Mouse (Mus musculus): ENCODE measurements at regions not wholly inside any gene's neighbourhood (a gene's known extent, or its start where the extent isn't known, plus 50 kb on each side); places are given as distances from the start of the nearest gene placed in this dataset.

DNA sequence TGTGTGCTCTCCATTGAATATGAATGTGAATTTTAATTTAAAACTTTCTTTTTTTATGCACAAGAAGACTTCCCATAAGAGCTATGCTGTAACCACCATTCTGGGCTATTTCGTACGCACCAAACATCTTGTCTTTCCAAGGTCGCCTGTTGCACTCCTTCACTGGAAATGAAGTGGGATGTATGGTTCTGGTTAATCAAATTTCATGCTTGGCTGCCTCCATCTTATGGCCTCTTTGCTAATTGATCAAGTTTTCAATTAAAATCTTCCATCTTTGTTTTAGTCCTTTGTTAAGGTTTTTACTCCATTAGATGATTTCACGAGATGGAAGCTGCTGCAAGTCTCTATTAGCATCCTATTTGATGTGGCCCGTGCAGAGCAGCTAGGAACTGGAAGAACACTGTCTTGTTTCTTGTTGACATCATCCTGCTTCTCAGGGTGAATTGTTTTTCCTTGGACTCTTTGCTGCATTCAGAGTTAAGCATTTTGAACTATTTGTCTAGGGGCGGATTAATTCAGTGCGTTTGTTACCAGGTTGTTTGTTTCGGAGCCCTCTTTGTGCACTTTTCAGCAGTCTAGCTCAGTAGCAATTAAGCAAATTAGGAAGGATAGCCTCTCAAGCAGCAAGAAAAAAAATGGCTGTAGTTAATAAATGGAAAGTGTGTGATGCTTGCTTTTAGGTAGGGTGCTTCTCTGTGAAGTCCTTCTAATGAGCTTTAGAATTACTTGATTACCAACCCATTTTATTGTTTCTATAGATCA lies 147.4 kb upstream of the Alcam start:
- no peak for DNase-seq

DNA sequence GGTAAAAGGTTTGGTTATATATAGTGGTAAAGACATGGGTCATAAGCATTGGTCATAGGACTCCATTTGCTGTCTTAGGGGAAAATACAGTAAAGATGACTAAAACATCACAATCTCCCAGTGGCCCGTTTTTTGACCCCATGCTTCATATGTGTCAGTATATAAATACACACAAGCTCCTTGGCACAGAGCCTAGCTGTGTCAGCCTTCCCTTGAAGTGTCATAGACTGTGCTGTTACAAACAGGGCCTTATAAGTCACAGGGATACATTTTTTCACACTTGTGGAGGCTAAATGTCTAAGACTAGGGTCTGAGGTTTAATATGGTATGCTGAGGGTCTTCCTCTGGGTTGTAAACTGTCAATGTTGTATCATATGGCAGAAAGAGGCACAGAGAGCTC lies 144.4 kb upstream of the Alcam start:
- no peak for DNase-seq

GRCm38 (mm10) chr16:52597181-52597580 lies 143.3 kb upstream of the Alcam start:
- peak; percentile 19 to 28 for DNase-seq

GRCm38 (mm10) chr16:52588291-52588781 lies 134.5 kb upstream of the Alcam start:
- DNase-seq, result peak; percentile 15 to 31

DNA sequence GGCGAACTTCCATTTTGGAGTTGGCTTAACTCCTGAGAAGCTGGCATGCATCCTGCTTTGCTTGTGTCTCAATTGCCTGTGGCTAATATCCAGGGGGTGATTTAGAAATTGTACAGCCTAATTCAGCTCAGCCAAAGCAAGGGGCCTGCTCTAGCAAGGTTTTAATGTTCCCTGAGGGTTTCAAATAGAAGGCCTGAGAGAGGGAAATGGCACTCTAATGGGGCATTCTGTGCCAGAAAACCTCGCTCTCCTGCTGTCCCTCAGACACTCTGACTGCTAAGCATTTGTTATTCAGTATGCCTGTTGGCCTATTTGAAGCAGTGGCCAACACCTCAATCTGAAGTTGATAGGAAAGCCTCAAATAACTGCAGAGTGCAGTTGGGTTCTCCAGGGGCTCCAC lies 115.2 kb upstream of the Alcam start:
- DNase-seq, result peak; percentile 65 to 72

DNA sequence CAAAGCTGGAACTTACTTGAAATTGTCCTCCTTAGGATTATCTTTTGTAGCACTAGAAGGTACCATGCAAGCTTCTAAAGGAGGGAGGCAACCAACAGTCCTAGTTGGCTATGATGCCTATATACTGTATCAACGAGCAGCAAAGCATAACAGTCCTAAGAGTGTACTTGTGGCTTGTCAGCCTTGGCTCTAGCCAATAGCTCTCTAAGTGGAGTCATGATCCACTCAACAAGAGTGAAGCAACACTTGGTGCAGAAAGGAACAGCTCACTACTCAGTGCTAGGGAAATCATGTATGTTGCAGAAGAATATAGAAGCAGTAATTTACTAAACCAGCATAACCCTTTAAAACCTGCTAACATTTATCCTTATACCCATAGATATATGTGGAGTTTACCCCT lies 82.4 kb upstream of the Alcam start:
- no peak for DNase-seq

- no peak for DNase-seq
These were observed 80.7 kb upstream of the Alcam start for GRCm38 (mm10) chr16:52534601-52535000.

DNA sequence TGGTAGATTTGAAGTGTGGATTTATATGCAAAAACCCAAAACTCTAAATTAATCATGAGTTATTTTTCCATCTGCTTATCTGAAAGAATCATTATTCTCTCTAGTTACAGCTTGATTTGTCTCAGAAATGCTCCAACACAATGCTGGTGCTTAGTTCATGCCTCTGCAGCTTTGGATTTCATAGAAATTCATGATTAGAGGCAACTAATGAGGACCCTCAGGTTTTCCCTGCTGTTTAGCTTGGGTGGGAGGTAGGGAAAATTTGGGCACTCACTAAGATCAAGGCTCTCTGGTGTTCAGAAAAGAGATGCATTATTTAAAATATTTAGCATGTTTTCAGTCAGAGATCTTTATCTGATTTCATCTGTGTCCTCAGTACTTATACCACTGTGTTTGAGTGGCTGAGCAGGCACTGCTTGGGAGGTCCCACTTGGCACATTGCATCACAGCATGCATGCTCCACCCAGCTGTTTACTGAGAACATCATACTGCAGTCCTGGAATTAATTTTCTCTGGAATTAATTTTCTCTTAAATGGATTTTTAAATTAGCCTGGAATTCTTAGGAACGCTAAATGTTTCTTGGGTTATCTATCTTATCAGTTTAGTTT lies 78.7 kb upstream of the Alcam start:
- DNase-seq, result peak; percentile 4 to 26

GRCm38 (mm10) chr16:52513546-52514409 lies 59.9 kb upstream of the Alcam start:
- no peak for DNase-seq

DNA sequence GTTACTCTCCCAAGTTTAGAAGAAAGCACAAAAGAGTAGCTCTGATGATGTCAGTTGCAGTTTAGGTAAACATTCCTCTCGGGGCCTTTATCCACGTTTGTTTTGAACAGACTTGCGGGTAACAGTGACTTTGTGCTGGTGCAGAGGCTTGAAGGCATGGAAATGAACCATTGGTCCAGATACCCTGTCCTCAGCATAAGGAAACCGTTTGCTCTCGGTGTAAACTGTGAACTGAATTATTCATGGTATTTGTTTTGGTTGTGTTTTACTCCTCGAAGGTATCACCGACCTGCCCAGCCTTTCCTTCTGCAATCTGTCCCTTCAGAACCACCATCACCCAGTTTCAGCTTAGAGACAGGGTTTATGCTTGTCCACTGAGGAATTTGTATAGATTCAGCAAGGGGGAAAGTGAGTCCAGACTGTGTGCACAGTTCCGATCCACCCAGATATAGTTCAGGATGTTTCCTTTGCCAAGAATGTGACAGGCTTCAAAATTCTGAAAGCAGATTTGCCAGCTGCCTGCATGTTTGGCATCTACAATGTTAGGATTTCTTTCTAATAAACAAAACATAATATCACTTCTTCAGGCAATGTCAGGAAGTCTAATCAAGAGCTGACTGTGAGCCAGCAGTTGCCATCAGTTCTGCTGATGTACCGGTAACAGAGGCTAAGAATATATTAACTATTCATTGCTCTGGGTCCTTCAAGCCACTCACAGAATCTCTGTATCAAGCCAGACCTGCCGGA lies 54.9 kb upstream of the Alcam start:
- DNase-seq, result no peak

All from cerebellum, postnatal 10 days (tissue).